Mouse (Mus musculus) myocyte (in vitro differentiated cells): ENCODE data around the gene P2rx1. TPM values are rescaled to one million over a fixed set of nuclear protein-coding genes. Genes with fewer than 3 reads are reported as not detected.

Source experiments
- H3K27me3 ChIP-seq: one replicate; pipeline ENCODE4 v1.6.1; 2011; ENCODE audit not compliant: control insufficient read depth, insufficient read depth, insufficient read length
- H3K36me3 ChIP-seq: one replicate; pipeline ENCODE4 v1.6.1; 2011; ENCODE audit not compliant: control insufficient read depth, insufficient read depth
- H3K4me2 ChIP-seq: one replicate; pipeline ENCODE4 v1.6.1; 2011; ENCODE audit warnings: low read depth, control low read depth
- H3K4me3 ChIP-seq: one replicate; pipeline ENCODE4 v1.5.1; 2011; ENCODE audit warnings: mild to moderate bottlenecking, control low read depth, moderate library complexity
- H3K79me2 ChIP-seq: one replicate; pipeline ENCODE4 v1.6.1; 2011; ENCODE audit not compliant: control insufficient read depth, insufficient read depth
- H3ac ChIP-seq: one replicate; pipeline ENCODE4 v1.6.1; 2011; ENCODE audit not compliant: control insufficient read depth, insufficient read length
- CEBPB ChIP-seq: IDR thresholded peaks from 2 replicates; pipeline ENCODE4 v1.6.1; 2011; ENCODE audit warnings: mild to moderate bottlenecking, moderate library complexity; ENCODE audit not compliant: poor library complexity, insufficient read depth, severe bottlenecking
- E2F4 ChIP-seq: IDR thresholded peaks from one replicate; pipeline ENCODE4 v1.6.1; 2011; ENCODE audit warnings: mild to moderate bottlenecking, control low read depth, moderate library complexity; ENCODE audit not compliant: insufficient read depth
- MAX ChIP-seq: IDR thresholded peaks from one replicate; pipeline ENCODE4 v1.6.1; 2011; ENCODE audit warnings: low read depth, mild to moderate bottlenecking, control low read depth
- MYOD1 ChIP-seq, 3 experiments: IDR thresholded peaks; one replicate each; pipeline ENCODE4 v1.6.1; 2011; ENCODE audit warnings: control low read depth in 2 of 3, low read depth in 2 of 3, mild to moderate bottlenecking in 2 of 3, moderate library complexity in 1 of 3; ENCODE audit not compliant: insufficient read length in 2 of 3, control insufficient read depth in 1 of 3
- MYOG ChIP-seq, 3 experiments: IDR thresholded peaks; one replicate each; pipeline ENCODE4 v1.6.1; 2011; ENCODE audit warnings: control low read depth in 2 of 3, low read depth in 2 of 3, mild to moderate bottlenecking in 2 of 3; ENCODE audit not compliant: insufficient read length in 2 of 3, control insufficient read depth in 1 of 3, insufficient read depth in 1 of 3
- POLR2A ChIP-seq: IDR thresholded peaks from one replicate; pipeline ENCODE4 v1.6.1; 2011; ENCODE audit warnings: low read depth, mild to moderate bottlenecking, control low read depth, moderate library complexity; ENCODE audit not compliant: insufficient read length
- POLR2AphosphoS2 ChIP-seq: IDR thresholded peaks from one replicate; pipeline ENCODE4 v1.6.1; 2011; ENCODE audit warnings: low read depth, control low read depth; ENCODE audit not compliant: insufficient read length
- REST ChIP-seq: IDR thresholded peaks from one replicate; pipeline ENCODE4 v1.6.1; 2011; ENCODE audit warnings: mild to moderate bottlenecking, control low read depth, moderate library complexity; ENCODE audit not compliant: insufficient read depth, insufficient read length
- SRF ChIP-seq: IDR thresholded peaks from one replicate; pipeline ENCODE4 v1.6.1; 2011; ENCODE audit warnings: low read depth; ENCODE audit not compliant: control insufficient read depth, insufficient read length
- TCF12 ChIP-seq: IDR thresholded peaks from one replicate; pipeline ENCODE4 v1.6.1; 2011; ENCODE audit warnings: mild to moderate bottlenecking, control low read depth; ENCODE audit not compliant: poor library complexity, insufficient read depth, severe bottlenecking
- TCF3 ChIP-seq: IDR thresholded peaks from one replicate; pipeline ENCODE4 v1.6.1; 2011; ENCODE audit warnings: low read depth, control low read depth; ENCODE audit not compliant: insufficient read length
- USF1 ChIP-seq: IDR thresholded peaks from one replicate; pipeline ENCODE4 v1.6.1; 2011; ENCODE audit warnings: low read depth, mild to moderate bottlenecking, control low read depth, moderate library complexity
- polyA plus RNA-seq: library from polyadenylated mRNA; unstranded; fragments of >200 nt; fragmentation: generic; extraction: Trizol; gene quantifications from one replicate; pipeline ENCODE4 v1.2.1, GENCODE M21; 2012; ENCODE audit warnings: missing spikeins

P2rx1 gene
- polyA plus RNA-seq, 1 experiment = 0.24 TPM

DNA sequence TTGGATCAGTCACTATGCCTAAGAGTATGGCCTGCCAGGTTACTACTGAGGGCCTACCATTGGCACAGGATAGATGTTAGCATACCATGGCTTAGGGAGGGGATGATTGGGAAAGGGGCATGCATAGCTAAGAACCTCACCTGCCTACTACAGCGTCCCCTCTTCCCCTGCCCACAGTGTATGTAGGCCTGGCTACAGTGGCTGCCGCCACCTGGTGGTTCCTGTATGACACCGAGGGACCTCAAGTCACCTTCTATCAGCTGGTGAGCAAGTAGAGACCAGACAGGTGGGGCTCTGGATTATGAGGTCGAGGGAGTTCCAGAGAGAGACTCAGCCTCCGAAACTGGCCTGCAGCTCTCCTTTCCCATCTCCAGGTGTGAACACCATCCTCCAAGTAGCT, 15.6 kb upstream of the P2rx1 start:
- Histone ChIP-seq H3K4me3 (no peak overlapping the region), H3K79me2 (no peaks in the 10 kb centered on the region), H3K4me2 (no peak overlapping the region), H3K36me3 (peaks cover 6% of the 10 kb centered on the region), H3K27me3 (peaks cover 23% of the 10 kb centered on the region), H3ac (no peak overlapping the region)
- no peak for TF ChIP-seq MYOG (IDR thresholded peaks at IDR 0.05; ENCODE audit: control insufficient read depth in 1 of 3, insufficient read depth in 1 of 3, insufficient read length in 2 of 3, low read depth in 2 of 3)
- TF ChIP-seq MYOD1 (IDR thresholded peaks at IDR 0.05; ENCODE audit: control insufficient read depth in 1 of 3, insufficient read length in 2 of 3, low read depth in 2 of 3) = no peak
- no peak for TF ChIP-seq E2F4
- no peak for TF ChIP-seq REST
- TF ChIP-seq TCF3 = no peak
- no peak for TF ChIP-seq CEBPB
- no peak for TF ChIP-seq TCF12
- TF ChIP-seq POLR2A = no peak
- TF ChIP-seq POLR2AphosphoS2 = no peak

- Histone ChIP-seq H3K4me2 (no peak overlapping the region), H3ac (no peak overlapping the region), H3K27me3 (peaks cover under 1% of the 10 kb centered on the region), H3K4me3 (no peak overlapping the region), H3K36me3 (no peaks in the 10 kb centered on the region), H3K79me2 (no peaks in the 10 kb centered on the region)
- TF ChIP-seq TCF12 (no peak), E2F4 (no peak), TCF3 (no peak), CEBPB (no peak), MYOD1 (IDR thresholded peaks at IDR 0.05; ENCODE audit: control insufficient read depth in 1 of 3, insufficient read length in 2 of 3, low read depth in 2 of 3) (no peak), MAX (no peak), POLR2A (no peak), SRF (no peak), MYOG (IDR thresholded peaks at IDR 0.05; ENCODE audit: control insufficient read depth in 1 of 3, insufficient read depth in 1 of 3, insufficient read length in 2 of 3, low read depth in 2 of 3) (no peak), POLR2AphosphoS2 (no peak), REST (no peak), USF1 (no peak)
Measured at GRCm38 (mm10) chr11:72986745-72987144, 12.2 kb upstream of the P2rx1 start.

DNA sequence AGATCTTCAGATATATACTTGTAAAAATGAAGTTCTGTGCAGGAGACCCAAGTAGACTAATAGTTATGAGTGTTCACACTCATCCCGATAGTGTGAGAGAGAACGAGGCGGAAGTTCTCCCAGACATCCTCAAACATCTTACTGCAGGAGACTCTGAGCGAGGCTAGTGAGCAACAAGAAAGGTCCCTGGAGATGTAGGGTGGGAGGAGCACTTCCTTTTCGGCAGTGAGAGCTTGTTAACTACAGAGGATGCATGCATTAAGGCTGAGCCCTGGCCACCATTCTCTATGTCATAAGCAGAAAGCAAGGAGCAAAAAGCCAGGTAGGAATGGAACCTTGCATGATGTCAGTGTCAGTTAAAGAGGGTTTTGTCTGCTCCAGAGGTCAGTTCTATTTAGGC, 11.7 kb upstream of the P2rx1 start:
- no peaks in the 10 kb centered on the region for H3K79me2 ChIP-seq
- no peak overlapping the region for H3K4me3 ChIP-seq
- no peaks in the 10 kb centered on the region for H3K36me3 ChIP-seq
- H3K27me3 ChIP-seq = no peaks in the 10 kb centered on the region
- no peak overlapping the region for H3K4me2 ChIP-seq
- no peak overlapping the region for H3ac ChIP-seq
- TF ChIP-seq MYOG (IDR thresholded peaks at IDR 0.05; ENCODE audit: control insufficient read depth in 1 of 3, insufficient read depth in 1 of 3, insufficient read length in 2 of 3, low read depth in 2 of 3) (no peak), POLR2A (no peak), E2F4 (no peak), USF1 (no peak), CEBPB (no peak), REST (no peak), POLR2AphosphoS2 (no peak), MYOD1 (IDR thresholded peaks at IDR 0.05; ENCODE audit: control insufficient read depth in 1 of 3, insufficient read length in 2 of 3, low read depth in 2 of 3) (no peak), TCF3 (no peak), MAX (no peak), TCF12 (no peak), SRF (no peak)

DNA sequence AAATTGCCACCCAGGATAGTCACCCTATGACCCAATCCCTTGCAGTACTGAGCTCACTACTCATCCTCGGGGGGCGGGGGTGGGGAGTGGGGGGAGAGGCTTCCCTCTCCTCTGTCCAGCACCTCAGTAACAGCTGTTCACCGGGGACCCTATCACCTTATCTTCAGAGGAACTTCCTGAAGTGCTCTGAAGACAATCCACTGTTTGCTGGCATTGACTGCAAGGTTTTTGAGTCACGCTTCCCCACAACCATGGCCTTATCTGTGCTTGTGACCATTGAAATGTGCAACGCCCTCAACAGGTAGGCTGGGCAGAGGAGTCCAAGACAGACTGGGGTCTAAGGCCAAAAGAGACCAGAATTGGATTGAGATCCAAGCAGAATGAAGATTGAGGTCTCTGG, 11.1 kb upstream of the P2rx1 start:
- no peak overlapping the region for H3K4me2 ChIP-seq
- TF ChIP-seq TCF12 (no peak), MYOG (IDR thresholded peaks at IDR 0.05; ENCODE audit: control insufficient read depth in 1 of 3, insufficient read depth in 1 of 3, insufficient read length in 2 of 3, low read depth in 2 of 3) (no peak), TCF3 (no peak), E2F4 (no peak), USF1 (no peak), MYOD1 (IDR thresholded peaks at IDR 0.05; ENCODE audit: control insufficient read depth in 1 of 3, insufficient read length in 2 of 3, low read depth in 2 of 3) (no peak), POLR2A (no peak), REST (no peak), CEBPB (no peak), SRF (no peak), POLR2AphosphoS2 (no peak), MAX (no peak)
- no peaks in the 10 kb centered on the region for H3K36me3 ChIP-seq
- H3K27me3 ChIP-seq = no peaks in the 10 kb centered on the region
- no peaks in the 10 kb centered on the region for H3K79me2 ChIP-seq
- H3K4me3 ChIP-seq = no peak overlapping the region
- H3ac ChIP-seq = no peak overlapping the region
